Mouse (Mus musculus) kidney, postnatal 4 days (tissue): ENCODE data around the gene Smpd1.

ENCODE experiments used
- DNase-seq, 2 experiments: peaks; one replicate each; pipeline ENCODE4 v3.0.0; 2021; ENCODE audit warnings: mixed read lengths in 2 of 2

Gene Smpd1

DNA sequence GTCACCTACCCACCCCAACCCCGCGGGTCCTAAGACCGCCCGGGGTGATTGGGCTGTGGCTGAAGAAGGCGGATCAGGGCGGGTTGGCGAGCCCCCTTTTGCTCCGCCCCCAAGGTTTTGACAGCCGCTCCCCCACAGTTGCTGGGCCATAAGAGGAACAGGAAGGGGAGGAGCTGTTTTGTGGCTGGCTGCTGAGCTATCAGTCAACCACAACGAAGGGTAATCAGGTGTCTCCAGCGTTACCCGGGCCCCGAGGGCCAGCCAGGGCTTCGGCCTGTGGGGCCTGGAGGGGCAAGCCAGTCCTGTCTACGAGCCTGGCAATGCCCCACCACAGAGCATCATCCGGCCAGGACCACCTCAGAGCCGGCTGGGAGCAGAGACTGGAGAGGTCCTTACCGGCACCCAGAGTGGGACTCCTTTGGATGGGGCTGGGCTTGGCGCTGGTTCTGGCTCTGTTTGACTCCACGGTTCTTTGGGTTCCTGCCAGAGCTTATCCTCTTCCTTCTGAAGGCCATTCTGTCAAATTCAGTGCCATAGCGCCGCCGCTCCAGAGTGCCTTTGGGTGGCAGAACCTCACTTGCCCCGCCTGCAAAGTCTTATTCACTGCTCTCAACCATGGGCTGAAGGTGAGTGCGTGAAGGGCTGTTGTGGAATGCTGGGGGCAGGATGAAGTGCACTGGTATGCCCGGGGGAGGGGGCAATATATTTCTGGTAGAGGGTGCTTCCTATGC is at the start of gene Smpd1:
Smpd1 (plus strand) TSS at position 149 of the 731 bp plus-strand sequence.
- DNase-seq = peak; percentile 89 to 93

DNA sequence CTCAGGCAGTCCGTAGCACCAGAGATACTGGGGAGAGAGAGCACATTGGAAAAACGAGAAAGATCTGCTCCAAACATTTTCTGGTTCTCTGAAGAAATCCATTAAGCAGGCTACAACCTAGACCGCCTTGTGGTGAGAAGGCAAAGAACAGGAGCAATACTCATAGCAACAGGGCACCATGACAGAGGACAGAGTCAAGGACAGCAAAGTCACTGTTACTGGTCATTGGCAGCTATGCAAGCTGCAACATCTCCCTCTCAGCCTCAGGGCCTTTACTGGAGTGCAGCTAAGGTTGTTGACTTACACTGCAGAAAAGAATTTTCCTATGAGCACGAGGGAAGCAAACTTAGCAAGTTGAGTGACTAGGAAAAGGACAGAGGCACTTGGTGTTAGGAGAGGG is 46.9 kb upstream of the Smpd1 start:
- no peak for DNase-seq

DNA sequence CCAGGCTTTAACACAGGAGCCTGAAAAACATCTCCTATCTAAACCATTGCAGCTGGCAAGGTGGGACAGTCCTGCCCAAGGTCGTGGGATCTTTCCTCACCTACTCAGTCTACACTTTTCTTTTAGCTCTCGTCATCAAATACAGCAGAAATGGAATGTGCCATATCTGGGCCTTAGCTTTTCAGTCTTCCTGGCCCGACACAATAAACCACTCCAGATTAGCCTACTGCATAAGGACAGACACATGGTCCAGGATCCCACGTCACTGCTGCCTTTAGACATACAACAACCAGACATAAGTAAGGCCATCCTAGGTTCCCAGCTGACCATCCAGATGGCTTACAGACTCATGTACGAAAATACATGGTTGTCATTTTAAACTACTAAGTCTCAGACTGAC is 44.0 kb upstream of the Smpd1 start:
- DNase-seq = no peak

DNA sequence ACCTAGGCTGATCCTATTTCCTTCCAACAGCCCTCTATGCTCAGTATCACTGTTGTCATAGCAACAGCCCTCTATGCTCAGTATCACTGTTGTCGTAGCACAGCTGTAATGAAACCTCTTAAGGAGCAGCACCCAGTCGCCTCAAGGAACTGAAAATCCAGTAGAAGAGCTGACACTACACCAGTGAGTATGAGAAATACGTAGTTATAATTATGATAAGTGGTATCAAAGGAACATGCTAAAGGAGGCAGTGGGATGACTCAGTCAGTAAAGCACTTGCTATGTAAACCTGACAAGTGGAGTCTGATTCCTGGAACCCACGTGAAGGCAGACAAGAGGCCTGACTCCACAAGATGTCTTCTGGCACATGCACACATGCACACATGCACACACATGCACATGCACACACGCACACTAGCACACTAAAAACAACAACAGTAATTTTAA is 40.3 kb upstream of the Smpd1 start:
- no peak for DNase-seq

DNA sequence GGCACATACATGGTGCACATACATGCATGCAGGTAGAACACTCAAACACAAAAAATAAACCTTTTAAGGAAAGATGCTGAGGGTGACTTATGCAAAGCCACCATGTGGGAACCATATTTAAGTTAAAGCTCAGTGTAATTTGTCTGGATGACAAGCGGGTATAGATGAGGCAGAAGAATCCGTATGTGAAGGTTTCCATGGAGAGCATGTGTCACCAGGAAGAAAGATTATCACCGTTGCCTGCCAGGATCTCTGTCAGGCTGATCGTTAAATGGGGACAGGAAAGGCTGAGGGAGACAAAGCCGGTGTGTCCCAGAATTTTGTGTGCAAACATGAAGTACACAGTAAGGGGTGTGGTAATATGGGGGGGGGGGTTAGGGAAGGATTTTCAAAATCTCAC is 39.6 kb upstream of the Smpd1 start:
- DNase-seq = no peak

DNA sequence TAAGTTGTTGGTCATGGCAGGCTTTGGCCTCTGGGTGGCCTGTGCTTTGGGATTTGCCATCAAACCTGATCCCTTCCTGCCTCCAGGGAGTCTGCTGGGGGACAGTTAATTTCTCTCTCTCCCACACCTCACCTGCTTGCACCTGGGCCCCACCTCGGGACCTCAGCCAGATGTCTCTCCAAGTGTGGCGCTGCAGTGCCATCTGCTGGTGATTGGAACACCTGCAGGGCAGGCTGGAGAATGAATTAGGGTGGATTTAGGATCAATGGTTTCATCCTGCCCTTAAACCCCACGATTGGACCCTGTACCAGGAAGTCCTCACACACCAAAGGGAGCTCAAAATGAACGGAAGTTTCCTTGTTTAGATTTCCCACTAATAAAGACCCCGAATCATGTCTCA is 39.0 kb upstream of the Smpd1 start:
- peak; percentile 77 to 80 for DNase-seq

DNA sequence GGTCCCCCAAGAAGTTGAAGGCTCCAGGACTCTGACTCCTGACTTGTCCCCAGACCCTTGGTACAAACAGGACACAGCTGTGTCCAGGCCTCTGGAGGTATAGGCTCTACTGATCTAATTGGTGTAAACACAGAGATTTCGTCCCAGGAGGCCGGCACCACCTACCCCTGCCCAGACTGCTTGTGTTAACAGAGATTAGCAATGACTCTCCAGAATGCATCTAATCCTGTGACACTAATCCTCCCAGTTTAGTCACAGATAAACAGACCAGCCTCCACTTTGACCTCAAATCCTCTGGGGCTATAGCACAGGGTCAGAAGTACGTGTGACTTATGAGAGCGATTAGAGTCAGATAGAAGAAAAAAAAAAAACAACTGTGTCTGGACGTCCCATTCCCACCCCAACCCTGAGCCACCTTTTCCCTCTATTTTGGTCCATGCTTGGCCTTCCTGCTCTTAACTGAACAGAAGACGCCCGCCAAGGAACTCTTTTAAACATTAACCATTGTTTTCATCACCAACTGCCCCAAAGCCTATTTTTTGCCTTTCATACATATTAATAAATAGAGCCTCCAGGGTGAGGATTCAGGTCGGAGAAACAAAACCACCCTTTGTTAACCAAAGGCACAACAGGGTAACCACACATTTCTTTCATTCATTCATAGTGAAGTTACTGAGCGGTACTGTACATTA is 37.3 kb upstream of the Smpd1 start:
- DNase-seq = no peak

DNA sequence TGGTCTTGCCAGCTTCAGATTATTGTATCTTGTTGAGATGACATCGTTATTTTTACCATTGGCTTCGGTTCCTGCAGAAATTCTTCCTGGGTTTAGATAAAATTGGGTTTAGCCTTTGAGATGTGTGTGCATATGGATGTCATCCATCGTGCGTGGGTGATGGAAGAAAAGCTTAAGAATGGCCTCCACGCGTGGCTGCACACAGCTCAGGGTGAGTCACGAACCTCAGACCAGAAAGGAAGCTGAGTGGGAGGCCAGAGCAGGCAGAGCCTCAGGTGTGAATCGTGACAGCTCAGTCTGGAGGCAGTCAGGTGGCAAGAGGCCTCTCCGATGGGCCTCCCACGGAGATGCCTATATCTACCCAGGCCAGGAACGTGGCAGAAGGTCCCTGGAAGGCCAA is 34.8 kb upstream of the Smpd1 start:
- no peak for DNase-seq

DNA sequence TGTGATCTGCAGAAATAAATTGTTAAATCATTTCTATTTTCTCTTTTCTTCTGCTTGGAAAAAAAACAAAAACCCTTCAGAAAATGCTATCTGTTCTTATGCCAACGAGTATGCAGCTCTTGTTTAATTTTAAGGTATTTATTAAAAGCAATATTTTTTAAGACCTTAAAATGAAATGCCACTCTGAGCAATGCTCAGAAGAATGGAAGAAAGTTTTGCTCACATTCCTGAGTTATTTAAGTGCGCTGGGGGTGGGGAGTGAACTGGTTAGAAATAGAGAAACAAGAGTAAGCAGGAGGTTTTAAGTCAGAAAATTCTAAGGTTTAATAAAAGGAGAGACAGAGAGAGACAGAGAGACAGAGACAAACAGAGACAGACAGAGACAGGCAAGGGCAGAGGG is 34.4 kb upstream of the Smpd1 start:
- DNase-seq = no peak

DNA sequence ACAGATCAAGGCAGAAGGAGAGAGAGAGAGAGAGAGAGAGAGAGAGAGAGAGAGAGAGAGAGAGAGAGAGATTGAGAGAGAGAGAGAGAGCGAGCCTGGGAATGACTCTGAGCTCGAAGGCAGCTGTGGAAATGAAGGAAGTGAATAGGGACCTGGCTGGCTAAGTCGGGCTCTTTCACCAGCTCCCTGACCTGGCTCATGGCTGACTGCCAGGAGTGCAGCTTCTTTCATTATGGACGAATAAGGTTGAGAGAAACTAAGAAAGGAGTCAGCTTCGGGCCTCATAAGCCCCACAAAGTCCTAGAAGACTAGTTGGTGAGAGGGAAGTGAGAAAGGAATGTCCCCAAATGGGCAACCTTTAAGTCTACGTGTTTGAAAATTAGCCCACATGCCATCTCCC is 34.0 kb upstream of the Smpd1 start:
- DNase-seq = peak; percentile 46 to 55

DNA sequence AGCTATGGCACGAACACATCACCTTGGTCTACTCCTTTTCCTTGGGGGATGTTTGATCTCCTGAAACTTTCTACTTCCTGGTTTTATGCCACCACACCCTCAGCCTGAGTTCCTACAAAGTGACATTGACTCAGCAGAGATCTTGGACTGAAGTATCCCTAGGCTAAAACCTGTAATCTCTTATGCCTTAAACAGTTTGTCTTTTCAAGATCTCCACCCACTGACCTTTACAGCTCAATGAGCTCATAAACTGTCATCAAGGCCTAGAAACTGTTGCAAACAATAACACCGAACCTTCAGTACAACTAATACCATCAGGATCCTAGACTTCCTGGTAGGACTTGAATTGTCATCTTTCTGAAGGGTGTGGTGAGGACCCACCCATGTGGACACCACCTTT is 29.9 kb upstream of the Smpd1 start:
- no peak for DNase-seq

DNA sequence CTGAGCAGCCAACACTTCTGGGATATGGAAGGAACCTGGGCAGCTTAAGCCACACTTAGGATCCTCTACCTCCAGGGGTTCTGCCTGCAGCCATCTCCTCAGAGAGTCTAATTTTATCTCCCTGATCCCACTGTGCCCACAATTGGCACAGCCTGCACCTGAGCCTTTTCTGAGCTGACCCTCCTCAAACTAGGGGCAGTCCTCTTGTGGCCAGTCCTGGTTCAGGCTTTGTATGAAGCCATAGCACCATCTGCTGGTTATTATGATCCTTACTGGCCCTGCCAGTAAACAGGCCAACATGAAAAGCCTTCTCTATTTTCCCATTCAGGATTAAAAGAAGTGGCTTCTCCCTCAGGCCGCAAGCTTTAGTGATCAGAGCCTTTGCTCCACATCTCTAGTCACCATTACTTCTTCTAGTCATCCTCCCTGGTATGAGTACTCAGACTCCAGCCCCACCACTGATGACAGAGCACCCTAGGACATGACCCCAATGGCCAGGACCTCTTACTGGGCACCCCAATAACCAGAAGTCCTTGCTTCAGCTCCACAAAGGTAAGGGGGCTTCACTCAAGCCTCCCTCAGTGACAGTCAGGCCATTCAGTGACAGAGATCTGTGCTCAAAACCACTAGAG is 26.7 kb upstream of the Smpd1 start:
- DNase-seq = peak; percentile 42 to 57

DNA sequence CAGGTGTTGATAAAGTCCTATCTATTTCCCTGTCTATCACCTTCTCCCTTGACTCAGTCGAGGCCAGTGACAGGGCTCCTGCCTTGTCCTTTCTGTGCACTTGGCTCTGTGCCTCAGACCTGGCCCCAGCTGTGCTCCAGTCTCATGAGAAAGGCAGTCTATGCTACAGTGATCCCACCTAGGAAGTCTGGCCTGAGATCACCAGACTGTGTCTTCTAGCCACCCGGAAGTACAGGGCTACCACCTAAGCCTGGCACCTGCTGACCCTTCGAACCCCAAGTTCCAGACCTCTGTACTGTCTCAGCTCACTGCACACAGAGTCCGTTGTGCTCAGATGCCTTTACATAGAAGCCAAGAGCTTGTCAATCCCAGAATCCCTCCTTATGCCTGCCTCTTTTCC is 26.1 kb upstream of the Smpd1 start:
- peak; percentile 13 to 35 for DNase-seq

DNA sequence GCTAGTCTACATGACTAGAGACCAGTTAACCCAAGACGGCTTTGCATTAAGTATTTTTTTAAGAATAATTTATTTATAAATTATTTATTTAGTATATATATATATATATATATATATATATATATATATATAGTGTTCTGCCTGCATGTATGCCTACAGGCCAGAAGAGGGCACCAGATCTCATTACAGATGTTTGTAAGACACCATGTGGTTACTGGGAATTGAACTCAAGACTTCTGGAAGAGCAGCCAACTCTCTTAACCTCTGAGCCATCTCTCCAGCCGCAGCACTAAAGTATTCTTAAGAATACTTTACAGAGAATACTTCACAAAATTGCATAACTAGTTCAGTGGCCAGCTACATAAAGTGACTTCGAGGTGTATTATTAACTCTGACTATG is 20.0 kb upstream of the Smpd1 start:
- DNase-seq = no peak

DNA sequence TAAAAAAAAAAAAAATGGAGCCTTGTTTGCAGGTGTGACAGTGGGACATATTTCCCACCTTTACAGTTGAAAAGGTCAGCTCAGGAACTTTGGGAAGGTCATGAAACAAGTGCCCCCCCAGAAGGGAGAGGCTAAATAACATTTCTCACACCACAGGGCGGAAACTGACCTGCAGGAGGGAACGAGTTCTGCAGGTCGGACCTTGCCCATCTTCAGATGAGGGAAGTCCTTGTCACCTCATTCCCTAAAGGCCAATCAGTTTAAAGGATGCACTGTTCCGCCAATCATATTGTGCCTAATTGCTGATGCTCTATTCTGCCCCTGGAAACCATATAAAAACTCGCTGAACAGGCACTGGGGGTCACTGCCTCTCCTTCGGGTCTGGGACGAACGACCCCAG is 8.2 kb upstream of the Smpd1 start:
- no peak for DNase-seq

DNA sequence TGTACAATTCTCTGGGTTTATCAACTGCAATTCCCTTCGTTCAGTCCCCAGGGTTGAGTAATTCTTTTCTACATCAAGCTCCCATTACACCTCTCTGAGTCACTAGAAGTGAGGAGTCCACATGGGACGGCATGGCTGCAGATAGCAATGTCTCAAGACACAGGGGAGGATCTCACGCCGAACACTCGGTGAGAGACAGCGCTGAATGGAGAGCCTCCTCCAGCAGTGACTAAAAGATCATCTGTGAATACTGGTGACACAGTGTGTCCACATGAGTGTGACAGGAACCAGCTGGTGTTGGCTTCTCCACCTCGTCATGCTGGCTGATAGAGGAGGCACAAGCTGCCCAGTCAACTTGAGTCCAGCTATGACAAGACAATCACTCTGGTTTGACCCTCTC is 6.2 kb upstream of the Smpd1 start:
- DNase-seq = no peak

DNA sequence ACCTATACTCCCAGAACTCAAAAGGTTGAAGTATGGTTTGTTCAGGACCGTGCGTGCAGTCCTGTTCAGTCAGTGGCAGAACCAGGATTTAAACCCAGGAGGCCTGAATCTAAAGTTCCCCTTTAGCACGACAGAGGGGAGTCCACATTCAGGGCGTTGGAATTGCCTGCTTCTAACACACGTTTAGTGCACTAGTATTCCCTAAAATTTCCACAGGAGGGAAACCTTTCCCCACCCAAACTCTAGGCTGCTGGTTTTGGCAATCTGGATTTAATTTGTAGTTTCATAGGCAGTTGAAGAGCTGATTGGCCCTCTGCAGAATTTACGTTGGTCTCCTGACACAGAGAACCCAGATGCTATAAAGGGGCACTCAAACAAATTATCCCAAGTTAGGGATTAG is 5.1 kb upstream of the Smpd1 start:
- DNase-seq = peak in 1 of 2 experiments; percentile 30

DNA sequence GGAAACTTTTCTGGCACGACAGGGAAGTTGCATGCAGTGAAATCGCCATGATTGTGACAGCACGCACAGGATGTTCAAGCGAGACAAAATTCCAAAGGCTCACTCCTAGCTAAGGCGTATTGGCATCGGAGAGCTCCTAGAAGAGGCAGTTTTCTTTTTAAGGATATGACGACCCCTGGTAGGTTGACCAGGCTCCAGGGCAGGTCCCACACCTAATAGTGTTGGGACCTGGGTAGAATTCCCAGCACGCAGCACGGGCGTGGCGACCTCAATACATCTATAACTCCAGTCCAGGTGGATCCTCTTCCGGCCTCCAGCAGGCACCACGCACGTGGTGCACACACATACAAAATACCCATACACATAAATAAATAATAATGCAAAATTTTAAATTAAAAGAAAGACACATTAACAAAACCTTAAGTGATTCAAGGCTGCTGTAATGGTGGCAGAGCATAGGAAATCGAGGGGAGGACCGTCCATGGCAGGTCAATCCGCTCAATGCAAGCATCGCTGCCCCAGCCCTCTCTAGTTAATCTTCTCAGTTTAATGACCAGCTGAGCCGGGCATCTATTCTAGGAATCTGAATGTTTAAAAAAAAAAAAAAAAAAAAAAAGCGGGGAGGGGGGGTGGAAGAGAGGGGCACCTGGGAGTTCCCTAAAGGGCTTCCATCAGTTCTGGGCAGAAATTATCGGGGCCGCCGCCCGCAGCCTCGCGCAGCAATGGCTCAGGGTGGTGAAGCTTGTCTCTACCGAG is 526 bp upstream of the Smpd1 start:
- no peak for DNase-seq

DNA sequence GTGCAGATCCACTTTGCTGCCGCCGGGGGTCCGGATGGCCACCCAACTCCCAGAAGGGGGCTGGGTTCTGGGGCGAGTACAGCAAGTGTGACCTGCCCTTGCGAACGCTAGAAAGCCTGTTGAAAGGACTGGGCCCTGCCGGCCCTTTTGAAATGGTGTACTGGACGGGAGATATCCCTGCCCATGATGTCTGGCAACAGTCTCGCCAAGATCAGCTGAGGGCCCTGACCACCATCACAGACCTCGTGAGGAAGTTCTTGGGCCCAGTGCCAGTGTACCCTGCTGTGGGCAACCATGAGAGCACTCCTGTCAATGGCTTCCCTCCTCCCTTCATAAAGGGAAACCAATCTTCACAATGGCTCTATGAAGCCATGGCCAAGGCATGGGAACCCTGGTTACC is 1.4 kb downstream of the Smpd1 start:
- DNase-seq = no peak

DNA sequence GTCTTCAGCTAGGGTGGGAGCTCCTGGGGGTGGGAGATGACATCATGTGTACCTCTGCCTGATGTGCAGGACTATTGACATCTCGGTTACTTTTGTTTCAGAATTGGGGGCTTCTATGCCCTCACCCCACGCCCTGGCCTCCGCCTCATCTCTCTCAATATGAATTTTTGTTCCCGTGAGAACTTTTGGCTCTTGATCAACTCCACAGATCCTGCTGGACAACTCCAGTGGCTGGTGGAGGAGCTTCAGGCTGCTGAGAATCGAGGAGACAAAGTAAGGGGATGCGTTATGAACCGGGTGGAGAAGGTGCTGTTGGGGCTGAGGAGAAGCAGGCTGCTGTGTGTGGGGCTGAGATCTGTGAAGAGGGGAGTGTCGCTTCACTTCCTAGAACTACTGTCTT is 2.2 kb downstream of the Smpd1 start:
- DNase-seq = no peak

DNA sequence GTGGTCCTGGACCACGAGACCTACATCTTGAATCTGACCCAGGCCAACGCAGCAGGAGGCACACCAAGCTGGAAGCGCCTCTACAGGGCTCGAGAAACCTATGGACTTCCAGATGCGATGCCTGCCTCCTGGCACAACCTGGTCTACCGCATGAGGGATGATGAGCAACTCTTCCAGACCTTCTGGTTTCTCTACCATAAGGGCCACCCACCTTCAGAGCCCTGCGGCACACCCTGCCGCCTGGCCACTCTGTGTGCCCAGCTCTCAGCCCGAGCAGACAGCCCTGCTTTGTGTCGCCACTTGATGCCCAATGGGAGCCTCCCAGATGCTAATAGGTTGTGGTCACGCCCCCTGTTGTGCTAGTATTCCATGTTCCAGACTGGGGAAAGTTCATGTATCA is 3.5 kb downstream of the Smpd1 start:
- DNase-seq = no peak

DNA sequence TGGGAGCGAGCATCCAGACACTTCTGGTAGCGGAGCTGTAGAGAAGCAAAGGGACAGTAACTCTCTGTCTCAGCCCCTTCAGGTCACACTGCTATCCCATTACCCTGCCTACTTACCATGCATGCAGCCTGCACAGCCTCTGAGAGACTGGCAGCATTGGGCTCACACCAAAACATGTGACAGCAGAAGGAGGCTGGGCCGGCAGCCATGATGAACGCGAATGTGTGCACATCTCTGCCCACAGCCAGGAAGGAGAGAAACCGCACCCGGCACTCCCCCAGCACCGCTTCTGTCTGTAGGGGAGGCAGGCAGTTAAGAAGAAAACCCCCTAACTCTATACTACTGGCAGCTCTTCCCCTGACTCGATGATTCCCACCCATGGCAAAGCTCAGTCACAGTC is 4.9 kb downstream of the Smpd1 start:
- no peak for DNase-seq

DNA sequence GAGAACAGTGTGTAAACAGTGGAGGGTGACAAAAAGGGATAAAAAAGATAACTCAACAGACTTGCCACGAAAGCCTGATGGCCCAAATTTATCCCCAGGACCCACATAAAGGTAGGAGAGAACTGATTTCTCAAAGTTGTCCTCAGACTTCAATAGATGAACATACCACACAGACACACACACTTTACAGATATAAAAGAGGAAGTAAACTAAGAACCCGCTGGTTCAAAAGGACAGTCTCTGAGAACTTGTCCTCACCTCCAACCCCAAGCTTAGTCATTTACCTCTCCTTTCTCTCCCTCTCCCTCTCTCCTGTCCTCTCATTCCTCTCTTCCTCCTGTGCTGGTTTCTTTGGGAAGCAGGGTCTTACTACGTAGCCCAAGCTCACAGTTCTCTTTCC is 8.2 kb downstream of the Smpd1 start:
- no peak for DNase-seq

DNA sequence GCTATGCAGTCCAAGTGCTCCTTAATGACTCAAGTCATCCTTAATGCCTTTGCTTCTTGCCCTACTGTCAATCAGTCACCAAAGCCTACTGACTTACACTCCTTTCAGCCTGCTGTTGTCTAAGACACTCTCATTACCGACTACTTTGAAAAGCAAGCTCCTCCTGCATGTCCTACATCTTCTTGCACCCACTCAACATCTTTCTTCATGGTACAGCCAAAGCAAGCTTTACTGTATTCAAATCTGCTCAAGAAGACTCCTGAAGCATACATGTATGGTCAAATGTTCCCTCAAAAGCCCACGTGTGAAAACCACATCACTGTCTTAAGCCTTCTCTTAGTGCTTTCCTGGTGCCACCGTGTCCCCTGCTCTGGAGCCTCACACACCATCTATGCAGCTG is 9.2 kb downstream of the Smpd1 start:
- no peak for DNase-seq
